Mouse (Mus musculus) thymus, postnatal 14 days (tissue): ENCODE results near the gene Ly75.
A peak's percentile ranks its signal among the peaks of the same experiment; 100 is the strongest.

ENCODE experiments used
- DNase-seq: peaks from one replicate; pipeline ENCODE4 v3.0.0; 2021

The Ly75 gene

GRCm38 (mm10) chr2:60322031-60322726, 60.9 kb downstream of the Ly75 start:
- no peak for DNase-seq

GRCm38 (mm10) chr2:60303796-60304195, 79.3 kb downstream of the Ly75 start:
- no peak for DNase-seq

- DNase-seq: no peak
Observed at GRCm38 (mm10) chr2:60299323-60299722, 83.8 kb downstream of the Ly75 start.

- no peak for DNase-seq
Observed at GRCm38 (mm10) chr2:60298266-60298665, 84.8 kb downstream of the Ly75 start.

- DNase-seq: no peak
Observed at GRCm38 (mm10) chr2:60291381-60291780, 91.7 kb downstream of the Ly75 start.

- DNase-seq: no peak
Observed at GRCm38 (mm10) chr2:60289451-60289850, 93.7 kb downstream of the Ly75 start.

- no peak for DNase-seq
Observed at GRCm38 (mm10) chr2:60288606-60289005, 94.5 kb downstream of the Ly75 start.

- no peak for DNase-seq
Observed at GRCm38 (mm10) chr2:60285107-60285617, 97.9 kb downstream of the Ly75 start.

- no peak for DNase-seq
Observed at GRCm38 (mm10) chr2:60284467-60284821, 98.7 kb downstream of the Ly75 start, which contains the start of gene Cd302. TSS of gene Cd302 (minus strand) at chr2:60284488.

GRCm38 (mm10) chr2:60283751-60284466, 99.2 kb downstream of the Ly75 start:
- DNase-seq: peak; percentile 73

- no peak for DNase-seq
Observed at GRCm38 (mm10) chr2:60283208-60283750, 99.8 kb downstream of the Ly75 start.

- no peak for DNase-seq
Observed at GRCm38 (mm10) chr2:60282625-60283024, 100.5 kb downstream of the Ly75 start.

GRCm38 (mm10) chr2:60278627-60279026, 104.5 kb downstream of the Ly75 start:
- DNase-seq: peak; percentile 13

- no peak for DNase-seq
Observed at GRCm38 (mm10) chr2:60269856-60270479, 113.1 kb downstream of the Ly75 start.

GRCm38 (mm10) chr2:60267567-60267966, 115.5 kb downstream of the Ly75 start:
- DNase-seq: no peak

- DNase-seq: no peak
Observed at GRCm38 (mm10) chr2:60260621-60261350, 122.3 kb downstream of the Ly75 start.

- DNase-seq: no peak
Observed at GRCm38 (mm10) chr2:60259186-60259585, 123.9 kb downstream of the Ly75 start.

- no peak for DNase-seq
Observed at GRCm38 (mm10) chr2:60256751-60257150, 126.4 kb downstream of the Ly75 start.

- DNase-seq: no peak
Observed at GRCm38 (mm10) chr2:60253506-60253905, 129.6 kb downstream of the Ly75 start.

GRCm38 (mm10) chr2:60252782-60253181, 130.3 kb downstream of the Ly75 start:
- DNase-seq: no peak
